Mouse (Mus musculus) B cell, adult 2 months (primary cell): ENCODE results near the gene Prdx1.
"Not testable (repeated sequence)": the region's sequence is repeated elsewhere in the genome, so short reads cannot be mapped to it uniquely, and the experiment has no call there.

Source experiments
- DNase-seq, 2 experiments: peaks; one replicate each; pipeline ENCODE4 v3.0.0; 2022

The Prdx1 gene

GRCm38 (mm10) chr4:116679141-116679540 lies 6.2 kb upstream of the Prdx1 start:
- no peak for DNase-seq

GRCm38 (mm10) chr4:116680521-116680920 lies 4.8 kb upstream of the Prdx1 start:
- DNase-seq: not testable (repeated sequence)

GRCm38 (mm10) chr4:116683957-116684356 lies 1.4 kb upstream of the Prdx1 start:
- DNase-seq: no peak

GRCm38 (mm10) chr4:116684665-116685064 lies 679 bp upstream of the Prdx1 start:
- DNase-seq: no peak

GRCm38 (mm10) chr4:116687041-116687440 lies 1.7 kb downstream of the Prdx1 start:
- no peak for DNase-seq

- no peak for DNase-seq
Measured at GRCm38 (mm10) chr4:116689309-116689876, 4.0 kb downstream of the Prdx1 start.

- no peak for DNase-seq
Measured at GRCm38 (mm10) chr4:116692146-116692545, 6.8 kb downstream of the Prdx1 start.

GRCm38 (mm10) chr4:116693785-116694184 lies 8.4 kb downstream of the Prdx1 start:
- DNase-seq: no peak

GRCm38 (mm10) chr4:116698693-116699342 lies 13.5 kb downstream of the Prdx1 start:
- DNase-seq: no peak

- no peak for DNase-seq
Measured at GRCm38 (mm10) chr4:116700964-116701363, 15.6 kb downstream of the Prdx1 start.

- DNase-seq: peak; percentile 89 to 91
Measured at GRCm38 (mm10) chr4:116703804-116704203, 18.5 kb downstream of the Prdx1 start.

- no peak for DNase-seq
Measured at GRCm38 (mm10) chr4:116707666-116708065, 22.3 kb downstream of the Prdx1 start.

GRCm38 (mm10) chr4:116708201-116708764 lies 22.9 kb downstream of the Prdx1 start, which contains the start of the genes Mmachc and Ccdc163:
Gene Mmachc, minus strand, starts transcription at chr4:116708406.
Gene Ccdc163, plus strand, starts transcription at chr4:116708509.
- peak; percentile 75 to 80 for DNase-seq

- DNase-seq: peak in 1 of 2 experiments; percentile 6
Measured at GRCm38 (mm10) chr4:116708791-116709390, 23.5 kb downstream of the Prdx1 start.

GRCm38 (mm10) chr4:116710154-116710553 lies 24.8 kb downstream of the Prdx1 start:
- no peak for DNase-seq

- no peak for DNase-seq
Measured at GRCm38 (mm10) chr4:116712536-116712935, 27.2 kb downstream of the Prdx1 start.

- peak; percentile 73 to 76 for DNase-seq
Measured at GRCm38 (mm10) chr4:116719396-116719795, 34.1 kb downstream of the Prdx1 start.

- DNase-seq: peak; percentile 90 to 94
Measured at GRCm38 (mm10) chr4:116720343-116721097, 35.2 kb downstream of the Prdx1 start, which contains the start of gene Tesk2. Gene Tesk2, plus strand, starts transcription at chr4:116720948.

GRCm38 (mm10) chr4:116721098-116721628 lies 35.8 kb downstream of the Prdx1 start:
- no peak for DNase-seq

GRCm38 (mm10) chr4:116722230-116722629 lies 36.9 kb downstream of the Prdx1 start:
- no peak for DNase-seq

GRCm38 (mm10) chr4:116725444-116725843 lies 40.1 kb downstream of the Prdx1 start:
- DNase-seq: no peak

- DNase-seq: no peak
Measured at GRCm38 (mm10) chr4:116727401-116727800, 42.1 kb downstream of the Prdx1 start.

- DNase-seq: no peak
Measured at GRCm38 (mm10) chr4:116729532-116729931, 44.2 kb downstream of the Prdx1 start.
